21 mouse cellular contexts compared by ENCODE assay signal in the genomic region with DNA sequence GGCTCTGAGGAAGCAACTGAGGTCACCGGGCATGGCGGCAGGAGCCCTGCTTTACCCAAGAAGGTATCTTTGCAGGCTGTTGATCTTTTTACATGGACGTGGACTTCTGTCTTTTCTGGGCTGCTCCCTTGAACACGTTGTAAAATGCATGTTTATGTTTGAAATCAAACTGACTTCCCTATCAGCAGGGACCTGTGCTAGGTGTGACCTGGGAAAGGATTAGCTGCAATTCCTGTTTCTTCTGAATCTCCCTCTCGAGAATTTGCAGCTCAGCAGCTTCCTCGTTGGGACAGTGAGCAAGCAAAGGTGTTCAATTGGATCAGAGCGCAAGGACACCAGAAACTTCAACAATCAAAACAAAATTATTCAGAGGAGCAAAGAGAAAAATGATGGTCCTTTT.
"Had no signal": no experiment of that assay in that cellular context is flagged by ENCODE, and none has a peak within 500 bp of the region (broad histone marks: within the 10 kb centered on the region; RNA-seq: fewer than 3 reads in every experiment).

No protein-coding gene starts in this region.

- H3K27ac ChIP-seq: liver, embryonic 13.5 days; liver, embryonic 15.5 days; lung, embryonic 15.5 days; midbrain, embryonic 10.5 days; midbrain, embryonic 12.5 days; neural tube, embryonic 13.5 days; neural tube, embryonic 15.5 days had no signal

- H3K4me3 ChIP-seq: liver, embryonic 13.5 days; liver, embryonic 15.5 days; lung, embryonic 15.5 days; midbrain, embryonic 10.5 days; midbrain, embryonic 12.5 days; myocyte; neural tube, embryonic 13.5 days; neural tube, embryonic 15.5 days had no signal

- ATAC-seq: liver, postnatal 0 days; midbrain, embryonic 16.5 days had no signal

- H3K4me2 ChIP-seq: liver, embryonic 13.5 days; liver, embryonic 15.5 days; lung, embryonic 15.5 days; midbrain, embryonic 12.5 days; neural tube, embryonic 13.5 days; neural tube, embryonic 15.5 days had no signal

- H3K9me3 ChIP-seq: liver, embryonic 13.5 days; liver, embryonic 15.5 days; lung, embryonic 15.5 days; midbrain, embryonic 10.5 days; midbrain, embryonic 12.5 days; neural tube, embryonic 13.5 days; neural tube, embryonic 15.5 days had no signal

- H3K36me3 ChIP-seq: liver, embryonic 13.5 days; liver, embryonic 15.5 days; lung, embryonic 15.5 days; midbrain, embryonic 10.5 days; midbrain, embryonic 12.5 days; neural tube, embryonic 13.5 days; neural tube, embryonic 15.5 days had no signal

- H3K27me3 ChIP-seq: liver, embryonic 13.5 days; liver, embryonic 15.5 days; lung, embryonic 15.5 days; midbrain, embryonic 12.5 days; neural tube, embryonic 13.5 days; neural tube, embryonic 15.5 days had no signal

- H3K4me1 ChIP-seq: liver, embryonic 13.5 days; liver, embryonic 15.5 days; lung, embryonic 15.5 days; midbrain, embryonic 12.5 days; neural tube, embryonic 13.5 days; neural tube, embryonic 15.5 days had no signal

- DNase-seq: liver, embryonic 13.5 days; liver, postnatal 0 days; lung, adult 2 months; lung, postnatal 10 days; lung, postnatal 4 days; midbrain, embryonic 14.5 days; retina, postnatal 1 day; right cerebral cortex, adult 18-20 months; right cerebral cortex, postnatal 25 days; right cerebral cortex, postnatal 4 days; spleen, adult 18-20 months; thymus, postnatal 14 days; thymus, postnatal 36 days had no signal

- H3K9ac ChIP-seq: liver, embryonic 13.5 days; liver, embryonic 15.5 days; liver, postnatal 0 days; lung, embryonic 15.5 days; midbrain, embryonic 12.5 days; neural tube, embryonic 13.5 days; neural tube, embryonic 15.5 days had no signal
